Mouse (Mus musculus) stomach, postnatal 0 days (tissue): ENCODE measurements around the gene Hspa12b.

Source experiments
- CTCF ChIP-seq: IDR thresholded peaks from 2 replicates; pipeline ENCODE4 v1.5.1; 2016; ENCODE audit warnings: antibody characterized with exemption, low read depth, mild to moderate bottlenecking, moderate library complexity
- EP300 ChIP-seq: optimal IDR thresholded peaks from 2 replicates; pipeline ENCODE3; 2016; ENCODE audit warnings: antibody characterized with exemption

- TF ChIP-seq CTCF (no peak), EP300 (no peak)
Measured at GRCm38 (mm10) chr2:131141336-131141986, 14.4 kb downstream of the Hspa12b start.
